Mouse (Mus musculus): ENCODE results near the gene Fmo1. TPM values are rescaled to one million over a fixed set of nuclear protein-coding genes. Genes with fewer than 3 reads are reported as not detected.

Fmo1 gene
- polyA plus RNA-seq, 1 experiment from 2014 or later = 7.4 TPM

DNA sequence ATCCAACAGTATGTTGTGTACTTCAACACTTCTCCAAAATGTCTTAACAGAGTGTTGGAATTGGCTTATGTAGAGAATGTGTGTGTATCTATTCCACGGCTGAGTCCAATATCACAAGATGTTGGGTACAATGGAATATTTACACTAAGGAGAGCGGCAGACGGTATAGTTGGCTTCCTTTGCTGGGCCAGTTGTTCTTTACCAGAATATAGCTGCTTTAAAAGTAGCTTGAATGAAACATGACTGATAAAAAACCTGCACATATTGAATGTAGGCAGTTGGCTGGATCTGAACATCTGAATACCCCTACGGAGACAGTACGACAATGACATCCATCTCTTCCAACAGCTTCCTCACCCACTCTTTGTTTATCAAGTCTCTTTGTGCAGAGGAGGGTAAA lies 47.1 kb downstream of the Fmo1 start:
- Histone ChIP-seq H3K4me1 (replicated peaks) (peaks cover 4% of the 10 kb centered on the region; the same call in 1 of the 2 replicates), H3K4me2 (no peak overlapping the region), H3K4me3 (replicated peaks) (no peak overlapping the region), H3K27me3 (no peaks in the 10 kb centered on the region), H3K27ac (no peak overlapping the region), H3K36me3 (no peaks in the 10 kb centered on the region), H3K9ac (no peak overlapping the region), H3K9me3 (replicated peaks) (no peaks in the 10 kb centered on the region)
- ATAC-seq (ENCODE audit: low read depth) (no peak), DNase-seq (no peak)
- WGBS (ENCODE audit: insufficient replicate concordance) = 83% methylated on average over 5 of the region's 5 CpGs

DNA sequence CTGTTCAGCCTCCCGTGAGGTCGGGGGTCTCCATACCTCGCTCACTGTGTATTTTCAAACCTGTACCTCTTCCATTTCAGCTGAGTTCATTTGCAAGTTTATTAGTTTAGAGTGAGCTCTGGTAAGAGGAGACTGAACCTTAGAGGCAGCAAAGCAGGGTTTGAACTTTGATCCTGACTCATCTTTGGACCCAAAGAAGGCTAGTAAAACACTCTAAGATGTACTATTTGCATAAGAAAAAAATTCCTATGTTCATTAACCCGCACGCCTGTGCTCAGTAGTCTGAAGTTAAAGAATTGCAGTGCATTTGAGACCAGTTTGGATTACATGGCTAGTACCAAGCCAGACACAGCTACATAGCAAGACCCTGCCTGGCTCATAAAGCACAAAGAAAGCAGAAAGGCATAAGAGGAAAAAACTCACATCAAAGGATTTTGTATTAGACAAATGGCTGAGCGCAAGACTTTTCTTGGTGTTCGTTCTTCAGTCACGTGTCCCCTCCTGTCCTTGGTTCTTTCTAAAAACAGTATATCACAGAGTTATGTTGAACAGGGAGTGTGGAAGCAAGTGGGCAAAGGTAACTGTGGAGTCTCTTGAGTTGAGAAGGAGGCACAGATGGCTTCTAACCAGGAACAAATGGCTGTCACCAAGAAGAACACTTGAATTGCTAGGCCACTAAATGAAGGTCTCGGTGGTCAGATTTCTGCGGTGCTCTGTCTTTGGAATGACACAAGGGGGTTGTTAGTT lies 50.9 kb downstream of the Fmo1 start:
- no peaks in the 10 kb centered on the region for H3K36me3 ChIP-seq
- H3K4me3 ChIP-seq (replicated peaks) = no peak overlapping the region
- H3K9ac ChIP-seq = no peak overlapping the region
- peaks cover 7% of the 10 kb centered on the region; the same call in 1 of the 2 replicates for H3K4me1 ChIP-seq (replicated peaks)
- 70% methylated on average over 10 of the region's 10 CpGs for WGBS (ENCODE audit: insufficient replicate concordance)
- ATAC-seq (ENCODE audit: low read depth) (no peak), DNase-seq (no peak)
- H3K27ac ChIP-seq = no peak overlapping the region
- no peak overlapping the region for H3K4me2 ChIP-seq
- no peaks in the 10 kb centered on the region for H3K27me3 ChIP-seq
- H3K9me3 ChIP-seq (replicated peaks) = no peaks in the 10 kb centered on the region

DNA sequence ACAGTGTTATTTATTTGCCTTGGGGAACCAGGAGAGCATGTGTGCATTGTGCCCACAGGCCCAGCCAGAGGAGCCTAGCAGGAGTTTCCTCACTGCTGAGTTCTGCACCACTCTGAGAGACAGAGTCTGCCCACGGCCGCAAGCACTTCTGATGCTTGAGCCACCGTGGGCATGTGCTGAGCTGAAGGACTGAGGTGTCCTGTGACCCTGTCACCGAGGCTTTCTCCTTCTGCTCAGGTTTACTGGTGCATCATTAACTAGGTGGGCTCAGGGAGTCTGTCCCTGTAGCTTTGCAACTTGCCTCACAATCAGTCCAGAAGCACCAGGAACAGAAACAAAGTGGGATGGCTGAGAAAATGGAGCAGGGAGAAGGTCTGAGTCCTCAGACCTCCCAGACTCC lies 51.5 kb downstream of the Fmo1 start:
- H3K4me1 ChIP-seq (replicated peaks) = peaks cover 7% of the 10 kb centered on the region; the same call in 1 of the 2 replicates
- no peak overlapping the region for H3K27ac ChIP-seq
- ATAC-seq (ENCODE audit: low read depth) (no peak), DNase-seq (no peak)
- H3K4me2 ChIP-seq = no peak overlapping the region
- H3K36me3 ChIP-seq = no peaks in the 10 kb centered on the region
- no peak overlapping the region for H3K9ac ChIP-seq
- no peaks in the 10 kb centered on the region for H3K27me3 ChIP-seq
- no peaks in the 10 kb centered on the region for H3K9me3 ChIP-seq (replicated peaks)
- WGBS (ENCODE audit: insufficient replicate concordance) = 60% methylated on average over 4 of the region's 4 CpGs
- no peak overlapping the region for H3K4me3 ChIP-seq (replicated peaks)

DNA sequence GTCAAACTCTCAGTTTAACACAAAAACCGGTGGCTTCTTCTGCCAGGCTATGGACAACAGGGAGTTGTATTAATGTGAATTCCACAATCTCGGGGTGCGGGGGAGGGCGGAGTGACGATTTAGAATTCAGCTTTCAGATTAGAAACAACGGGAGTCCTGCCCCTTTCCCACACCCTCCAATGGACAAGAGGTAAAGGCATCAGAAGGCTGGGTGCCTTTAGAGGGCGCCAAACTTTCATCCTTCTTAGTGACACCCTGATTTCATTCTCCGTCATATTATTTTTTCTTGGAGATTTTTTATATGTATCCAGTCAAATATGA lies 52.6 kb downstream of the Fmo1 start, which contains the start of gene Fmo4:
Fmo4 (minus strand) TSS at position 137 of the 321 bp plus-strand sequence.
- Histone ChIP-seq H3K9me3 (replicated peaks) (no peaks in the 10 kb centered on the region), H3K4me1 (replicated peaks) (peaks cover 7% of the 10 kb centered on the region; the same call in 1 of the 2 replicates), H3K27ac (no peak within 1 kb of the TSS; the same call in 1 of the 2 replicates), H3K4me2 (no peak within 1 kb of the TSS), H3K36me3 (no peaks in the 10 kb centered on the region), H3K9ac (no peak within 1 kb of the TSS), H3K4me3 (replicated peaks) (no peak within 1 kb of the TSS), H3K27me3 (no peaks in the 10 kb centered on the region)
- DNase-seq (no peak), ATAC-seq (ENCODE audit: low read depth) (no peak)
- 32% methylated on average over 8 of the region's 8 CpGs for WGBS (ENCODE audit: insufficient replicate concordance)

DNA sequence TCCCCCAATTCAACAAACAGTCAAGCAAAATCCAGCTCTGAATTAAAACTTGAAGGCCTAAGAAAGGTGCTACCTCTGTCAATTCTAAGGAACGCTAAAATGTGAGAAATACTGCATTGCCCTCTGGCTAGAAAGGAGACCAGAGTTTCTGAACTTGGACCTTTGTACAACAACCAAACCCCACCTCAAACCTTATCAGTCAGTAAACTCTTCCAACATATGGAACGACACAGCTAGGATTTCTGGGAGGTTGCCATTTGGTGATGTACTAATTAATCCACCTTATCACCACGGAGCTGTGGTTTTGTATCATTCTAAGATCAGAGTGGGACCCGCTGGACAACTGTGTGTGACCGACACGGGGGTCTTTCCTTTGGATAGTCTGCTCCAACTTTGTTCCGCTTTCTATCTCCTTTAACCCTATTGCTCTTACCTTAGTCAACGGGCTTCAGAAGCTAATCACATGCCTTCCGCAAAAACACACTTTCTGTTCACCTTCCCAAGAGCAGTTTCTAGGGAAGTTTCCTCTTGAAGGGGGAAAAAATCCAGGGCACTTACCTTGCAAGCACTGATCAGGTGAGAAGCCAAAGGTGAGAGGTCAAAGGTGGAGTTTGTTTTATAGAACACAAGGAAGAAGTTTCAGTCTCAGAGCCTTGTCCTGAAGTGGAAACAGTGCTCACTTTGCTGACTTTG lies 53.1 kb downstream of the Fmo1 start:
- H3K4me3 ChIP-seq (replicated peaks) = no peak overlapping the region
- WGBS (ENCODE audit: insufficient replicate concordance) = 63% methylated on average over 9 of the region's 9 CpGs
- no peak for DNase-seq

DNA sequence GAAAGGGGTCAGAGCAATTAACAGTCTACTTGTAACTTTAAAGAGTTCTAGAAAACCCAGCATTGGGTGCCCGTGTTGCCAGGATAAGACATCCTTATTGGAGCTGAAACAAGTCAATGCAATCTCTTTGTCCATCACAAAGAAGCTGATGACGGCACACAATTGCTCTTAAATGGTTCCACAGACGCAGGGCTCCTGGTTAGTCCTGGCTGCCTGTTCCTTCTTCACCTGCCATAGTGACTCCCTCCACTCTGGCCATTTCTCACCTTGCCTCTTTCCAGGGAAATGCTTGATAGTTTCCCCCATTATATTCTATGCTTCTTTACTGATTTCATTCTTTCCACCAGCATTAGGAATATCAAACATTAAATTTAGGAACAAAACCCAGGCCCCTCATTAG lies 57.9 kb downstream of the Fmo1 start:
- no peak for DNase-seq
- 0 out of 2 replicates have a peak, but pooled peaks cover 1% of the 10 kb centered on the region for H3K4me1 ChIP-seq (replicated peaks)
- no peak overlapping the region for H3K4me3 ChIP-seq (replicated peaks)
- WGBS (ENCODE audit: insufficient replicate concordance) = 70% methylated on average over 3 of the region's 3 CpGs
- H3K27me3 ChIP-seq = no peaks in the 10 kb centered on the region
- H3K9ac ChIP-seq = no peak overlapping the region
- H3K4me2 ChIP-seq = no peak overlapping the region
- ATAC-seq (ENCODE audit: low read depth) = no peak
- no peak overlapping the region for H3K27ac ChIP-seq
- H3K36me3 ChIP-seq = no peaks in the 10 kb centered on the region
- no peaks in the 10 kb centered on the region for H3K9me3 ChIP-seq (replicated peaks)

More for the DNA sequence above, 53.1 kb downstream of the Fmo1 start:
- H3K9me3 ChIP-seq (replicated peaks) = no peaks in the 10 kb centered on the region
- H3K27me3 ChIP-seq = no peaks in the 10 kb centered on the region
- ATAC-seq (ENCODE audit: low read depth) = no peak
- no peak overlapping the region for H3K4me2 ChIP-seq
- peaks cover 7% of the 10 kb centered on the region; the same call in 1 of the 2 replicates for H3K4me1 ChIP-seq (replicated peaks)
- H3K27ac ChIP-seq = no peak overlapping the region; the same call in 1 of the 2 replicates
- H3K9ac ChIP-seq = no peak overlapping the region
- no peaks in the 10 kb centered on the region for H3K36me3 ChIP-seq

DNA sequence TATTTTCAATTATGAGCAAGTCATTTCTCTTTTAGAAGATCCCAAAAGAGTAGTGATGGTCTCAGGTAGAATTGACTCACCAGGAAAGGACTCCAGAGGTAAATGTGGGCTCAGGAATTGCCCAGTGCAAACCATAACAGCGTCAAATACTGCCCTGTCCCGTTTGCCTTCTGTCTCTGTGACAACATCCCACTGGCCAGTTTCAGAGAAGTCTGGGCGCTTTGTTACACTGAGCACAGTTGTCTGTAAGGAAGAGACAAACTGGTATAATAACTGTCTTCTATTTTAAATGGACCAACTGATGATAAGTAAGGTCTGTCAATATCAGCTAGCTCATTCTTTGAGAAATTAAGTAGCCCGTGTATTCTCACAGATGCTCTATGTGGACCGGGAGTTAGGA lies 59.0 kb downstream of the Fmo1 start:
- ATAC-seq (ENCODE audit: low read depth) (no peak), DNase-seq (no peak)
- 66% methylated on average over 5 of the region's 5 CpGs for WGBS (ENCODE audit: insufficient replicate concordance)
- Histone ChIP-seq H3K4me1 (replicated peaks) (no peaks in the 10 kb centered on the region), H3K9me3 (replicated peaks) (no peaks in the 10 kb centered on the region), H3K4me2 (no peak overlapping the region), H3K9ac (no peak overlapping the region), H3K27me3 (no peaks in the 10 kb centered on the region), H3K36me3 (no peaks in the 10 kb centered on the region), H3K27ac (no peak overlapping the region), H3K4me3 (replicated peaks) (no peak overlapping the region)

DNA sequence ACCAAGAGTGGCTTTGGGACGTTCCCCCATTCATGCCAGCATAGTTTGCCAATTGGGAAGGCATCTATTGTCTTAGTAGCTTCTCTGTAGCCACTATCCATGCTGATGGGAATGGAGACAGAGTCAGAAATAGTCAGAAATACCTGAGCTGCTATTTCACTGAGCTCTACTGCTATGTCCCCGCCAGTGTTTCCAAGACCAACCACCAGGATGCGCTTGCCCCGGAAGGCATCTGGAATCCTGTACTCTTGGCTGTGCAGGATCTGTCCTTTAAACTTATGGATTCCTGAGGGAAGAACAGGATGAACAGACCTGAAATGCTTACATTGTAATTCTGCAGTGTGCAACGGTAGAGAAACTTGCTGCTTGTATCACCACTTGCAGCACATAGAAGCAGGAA lies 61.4 kb downstream of the Fmo1 start:
- 53% methylated on average over 5 of the region's 5 CpGs for WGBS (ENCODE audit: insufficient replicate concordance)
- no peaks in the 10 kb centered on the region for H3K36me3 ChIP-seq
- DNase-seq (no peak), ATAC-seq (ENCODE audit: low read depth) (no peak)
- no peaks in the 10 kb centered on the region for H3K4me1 ChIP-seq (replicated peaks)
- no peak overlapping the region for H3K9ac ChIP-seq
- no peaks in the 10 kb centered on the region for H3K27me3 ChIP-seq
- no peaks in the 10 kb centered on the region for H3K9me3 ChIP-seq (replicated peaks)
- H3K4me3 ChIP-seq (replicated peaks) = no peak overlapping the region
- H3K27ac ChIP-seq = no peak overlapping the region
- H3K4me2 ChIP-seq = no peak overlapping the region

DNA sequence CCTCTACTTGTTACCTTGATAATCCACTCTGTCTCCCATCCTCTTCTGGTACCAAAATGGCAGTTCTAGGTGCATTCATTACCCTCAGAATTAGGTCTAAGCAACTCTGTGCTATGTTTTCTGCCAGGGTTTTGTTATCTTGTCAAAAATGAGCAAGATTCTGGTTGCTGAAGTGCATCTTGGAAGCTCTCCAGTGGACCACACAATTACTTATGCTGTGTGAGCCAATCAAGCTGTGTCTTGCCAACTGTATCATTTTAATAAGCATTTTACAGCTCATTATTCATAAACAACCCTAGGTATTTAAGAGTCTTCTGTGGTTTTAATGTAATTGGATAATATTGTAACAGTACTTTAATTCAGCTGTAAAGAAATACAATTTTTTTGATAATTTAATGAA lies 70.0 kb downstream of the Fmo1 start:
- H3K27me3 ChIP-seq = no peaks in the 10 kb centered on the region
- no peak overlapping the region for H3K4me2 ChIP-seq
- no peaks in the 10 kb centered on the region for H3K9me3 ChIP-seq (replicated peaks)
- H3K4me3 ChIP-seq (replicated peaks) = no peak overlapping the region
- no peaks in the 10 kb centered on the region for H3K36me3 ChIP-seq
- H3K4me1 ChIP-seq (replicated peaks) = no peaks in the 10 kb centered on the region
- no peak for ATAC-seq (ENCODE audit: low read depth)
- H3K27ac ChIP-seq = no peak overlapping the region
- no peak overlapping the region for H3K9ac ChIP-seq
- DNase-seq = no peak

DNA sequence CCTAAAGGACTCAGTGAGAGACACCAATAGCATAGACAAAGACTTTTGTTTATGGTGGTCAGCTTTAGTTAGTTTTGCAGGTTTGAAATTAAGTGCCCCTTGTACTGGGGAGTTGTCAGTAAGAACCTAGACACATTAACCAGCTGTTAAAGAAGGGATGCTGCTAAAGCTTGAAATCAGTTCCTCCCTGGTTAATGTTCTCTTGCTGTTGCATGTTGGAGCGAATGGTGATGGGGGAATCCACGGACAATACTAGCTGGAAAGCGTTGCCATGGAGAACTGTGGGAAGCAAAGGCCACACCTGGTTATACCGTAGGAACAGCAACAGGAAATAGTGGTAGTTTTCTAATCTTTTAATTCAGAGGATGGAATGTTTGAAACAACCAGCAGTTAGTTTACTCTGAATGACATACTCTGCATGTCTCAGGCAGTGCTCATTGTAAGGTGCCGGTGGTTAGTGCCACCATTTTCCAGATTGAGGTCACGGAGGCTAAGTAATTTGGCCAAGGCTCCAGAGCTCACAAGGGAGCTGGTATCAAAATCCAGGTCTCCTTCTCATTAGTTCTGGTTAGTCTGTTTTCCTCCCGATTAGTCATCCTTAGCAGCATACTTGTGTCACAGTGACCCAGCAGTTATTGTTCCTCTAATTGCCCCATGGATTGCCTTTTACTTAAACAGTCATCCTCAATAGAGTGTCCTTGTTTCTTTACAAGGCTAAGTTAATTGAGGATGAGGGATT lies 73.9 kb downstream of the Fmo1 start:
- Histone ChIP-seq H3K4me2 (no peak overlapping the region), H3K4me3 (replicated peaks) (no peak overlapping the region), H3K9me3 (replicated peaks) (no peaks in the 10 kb centered on the region), H3K4me1 (replicated peaks) (no peaks in the 10 kb centered on the region), H3K27me3 (no peaks in the 10 kb centered on the region), H3K36me3 (no peaks in the 10 kb centered on the region), H3K9ac (no peak overlapping the region), H3K27ac (no peak overlapping the region)
- ATAC-seq (ENCODE audit: low read depth) (no peak), DNase-seq (no peak)
- 71% methylated on average over 7 of the region's 7 CpGs for WGBS (ENCODE audit: insufficient replicate concordance)

DNA sequence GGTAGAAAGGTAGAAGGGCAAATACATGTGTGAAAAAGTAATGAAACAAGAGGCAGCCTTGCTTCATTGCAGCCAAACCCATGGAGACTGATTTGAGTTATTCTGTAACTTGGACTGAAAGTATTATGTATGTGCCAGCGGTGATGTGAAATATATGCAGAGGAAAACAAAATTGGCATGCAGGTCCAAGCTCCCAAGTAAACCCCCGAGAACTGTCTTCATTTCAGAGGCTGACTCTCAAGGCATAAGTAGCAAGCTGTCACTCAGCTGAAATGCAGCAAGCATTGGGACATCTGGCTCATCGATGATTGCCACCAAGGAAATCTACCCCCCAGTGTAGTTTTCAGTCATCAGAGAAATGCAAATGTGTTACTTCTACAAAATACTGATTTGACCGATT lies 81.2 kb downstream of the Fmo1 start:
- Histone ChIP-seq H3K27me3 (no peaks in the 10 kb centered on the region), H3K4me3 (replicated peaks) (no peak overlapping the region), H3K9me3 (replicated peaks) (no peaks in the 10 kb centered on the region), H3K9ac (no peak overlapping the region), H3K4me2 (no peak overlapping the region), H3K27ac (no peak overlapping the region), H3K4me1 (replicated peaks) (no peaks in the 10 kb centered on the region), H3K36me3 (no peaks in the 10 kb centered on the region)
- WGBS (ENCODE audit: insufficient replicate concordance) = 65% methylated on average over 4 of the region's 4 CpGs
- no peak for DNase-seq
- ATAC-seq (ENCODE audit: low read depth) = no peak
